Mouse (Mus musculus) heart, postnatal 0 days (tissue): ENCODE results near the gene Rtf2.

Source experiments
- CTCF ChIP-seq: IDR thresholded peaks from 2 replicates; pipeline ENCODE4 v1.5.1; 2016; ENCODE audit warnings: antibody characterized with exemption, control low read depth, low read depth
- EP300 ChIP-seq: IDR thresholded peaks from 2 replicates; pipeline ENCODE4 v1.6.1; 2016; ENCODE audit warnings: antibody characterized with exemption, low read depth

GRCm38 (mm10) chr2:172410686-172411085 lies 29.7 kb upstream of the Rtf2 start:
- TF ChIP-seq EP300 (no peak), CTCF (no peak)
